Mouse (Mus musculus) liver, adult 2 months (tissue): ENCODE data around the gene Ctla4.

ENCODE experiments used
- CTCF ChIP-seq: fragments of 200-500 bp; IDR thresholded peaks from 2 replicates; pipeline ENCODE4 v1.5.1; 2011; ENCODE audit warnings: low read depth, low read length, control low read depth
- POLR2A ChIP-seq: fragments of 200-500 bp; IDR thresholded peaks from 2 replicates; pipeline ENCODE4 v1.6.1; 2011; ENCODE audit warnings: low read length, control low read depth; ENCODE audit not compliant: insufficient read depth; ENCODE audit errors: extremely low read depth

GRCm38 (mm10) chr1:60929036-60929435 lies 42.2 kb downstream of the Ctla4 start:
- TF ChIP-seq CTCF (no peak), POLR2A (no peak)
